Mouse (Mus musculus) CH12.LX (cell line): ENCODE results near the gene Prr15. TPM values are rescaled to one million over a fixed set of nuclear protein-coding genes. Genes with fewer than 3 reads are reported as not detected.

Experiments used
- DNase-seq: peaks from one replicate; pipeline ENCODE4 v3.0.0-alpha.2; 2013; ENCODE audit errors: extremely low read depth
- H3K27ac ChIP-seq: 2 replicates; pipeline ENCODE4 v1.5.1; 2012; ENCODE audit warnings: low read depth, mild to moderate bottlenecking, control low read depth, moderate library complexity; ENCODE audit not compliant: insufficient read depth
- H3K27me3 ChIP-seq: replicated peaks from 2 replicates; pipeline ENCODE3; 2012; ENCODE audit warnings: inconsistent platforms
- H3K36me3 ChIP-seq, 2 experiments: replicated peaks in 1 of 2; 2 replicates each; pipeline versions ENCODE3 to v1.6.1; 2012; ENCODE audit warnings: inconsistent platforms in 1 of 2, low read length in 1 of 2, mild to moderate bottlenecking in 1 of 2, mixed read lengths in 1 of 2, moderate library complexity in 1 of 2; ENCODE audit not compliant: control insufficient read depth in 1 of 2, insufficient read depth in 1 of 2
- H3K4me1 ChIP-seq, 2 experiments: 2 replicates each; pipeline ENCODE4 v1.6.1; 2012; ENCODE audit warnings: inconsistent platforms in 1 of 2, moderate library complexity in 1 of 2; ENCODE audit not compliant: insufficient read depth in 2 of 2, control insufficient read depth in 1 of 2
- H3K4me2 ChIP-seq: 2 replicates; pipeline ENCODE4 v1.6.1; 2012; ENCODE audit warnings: low read depth, mild to moderate bottlenecking, control low read depth; ENCODE audit not compliant: poor library complexity, insufficient read depth, severe bottlenecking
- H3K4me3 ChIP-seq, 3 experiments: fragments of 150-350 bp in 1 of 3; sonication (generic) in 1 of 3; replicated peaks in 1 of 3; 2 replicates each; pipeline versions ENCODE3 to v1.5.1; 2011 to 2012; ENCODE audit warnings: low read depth in 2 of 3, low read length in 2 of 3, mild to moderate bottlenecking in 2 of 3, moderate library complexity in 2 of 3, control low read depth in 1 of 3, improper control_type of control experiment in 1 of 3, inconsistent platforms in 1 of 3, mixed read lengths in 1 of 3; ENCODE audit not compliant: poor library complexity in 1 of 3
- H3K79me2 ChIP-seq: replicated peaks from 2 replicates; pipeline ENCODE4 v1.6.1; 2012; ENCODE audit warnings: mild to moderate bottlenecking, moderate library complexity; ENCODE audit not compliant: control insufficient read depth, poor library complexity, insufficient read depth, severe bottlenecking; ENCODE audit errors: extremely low read depth
- H3K9ac ChIP-seq: 2 replicates; pipeline ENCODE4 v1.6.1; 2012; ENCODE audit warnings: low read depth, mild to moderate bottlenecking, control low read depth, moderate library complexity; ENCODE audit not compliant: insufficient read depth
- H3K9me3 ChIP-seq: replicated peaks from 2 replicates; pipeline ENCODE3; 2012; ENCODE audit warnings: low read length, inconsistent platforms, mixed read lengths
- E2F4 ChIP-seq: IDR thresholded peaks from 2 replicates; pipeline ENCODE4 v1.6.1; 2011; ENCODE audit warnings: low read depth, low read length, improper control_type of control experiment; ENCODE audit not compliant: insufficient replicate concordance
- ELF1 ChIP-seq: IDR thresholded peaks from 2 replicates; pipeline ENCODE4 v1.6.1; 2014; ENCODE audit warnings: low read depth, mild to moderate bottlenecking, inconsistent platforms, low read length, improper control_type of control experiment
- EP300 ChIP-seq: IDR thresholded peaks from 2 replicates; pipeline ENCODE4 v1.6.1; 2011; ENCODE audit warnings: low read length, improper control_type of control experiment
- GABPA ChIP-seq: IDR thresholded peaks from 2 replicates; pipeline ENCODE4 v1.6.1; 2012; ENCODE audit warnings: low read depth, low read length, improper control_type of control experiment, inconsistent platforms; ENCODE audit not compliant: insufficient replicate concordance
- HCFC1 ChIP-seq: IDR thresholded peaks from 2 replicates; pipeline ENCODE4 v1.6.1; 2012; ENCODE audit warnings: low read depth, mild to moderate bottlenecking, inconsistent platforms, low read length, improper control_type of control experiment
- JUND ChIP-seq: conservative IDR thresholded peaks from 2 replicates; pipeline ENCODE4 v1.6.1; 2011; ENCODE audit warnings: low read depth, low read length, improper control_type of control experiment
- MAX ChIP-seq: IDR thresholded peaks from 2 replicates; pipeline ENCODE4 v1.6.1; 2011; ENCODE audit warnings: low read length, improper control_type of control experiment
- MAZ ChIP-seq: IDR thresholded peaks from 2 replicates; pipeline ENCODE4 v1.6.1; 2012; ENCODE audit warnings: low read depth, mild to moderate bottlenecking, inconsistent platforms, low read length, improper control_type of control experiment, moderate library complexity
- MEF2A ChIP-seq: IDR thresholded peaks from 2 replicates; pipeline ENCODE4 v1.6.1; 2014; ENCODE audit warnings: low read depth, mild to moderate bottlenecking, inconsistent platforms, low read length, improper control_type of control experiment, borderline replicate concordance
- MXI1 ChIP-seq: IDR thresholded peaks from 2 replicates; pipeline ENCODE4 v1.6.1; 2011; ENCODE audit warnings: mild to moderate bottlenecking, low read depth, low read length, improper control_type of control experiment
- NELFE ChIP-seq: IDR thresholded peaks from 2 replicates; pipeline ENCODE4 v1.6.1; 2011; ENCODE audit warnings: low read depth, low read length, improper control_type of control experiment
- NRF1 ChIP-seq: IDR thresholded peaks from 2 replicates; pipeline ENCODE4 v1.6.1; 2014; ENCODE audit warnings: low read depth, mild to moderate bottlenecking, inconsistent platforms, low read length, improper control_type of control experiment, moderate library complexity
- RAD21 ChIP-seq: IDR thresholded peaks from 2 replicates; pipeline ENCODE4 v1.6.1; 2011; ENCODE audit warnings: low read depth, mild to moderate bottlenecking, low read length, improper control_type of control experiment, moderate library complexity
- TCF12 ChIP-seq: IDR thresholded peaks from 2 replicates; pipeline ENCODE4 v1.6.1; 2014; ENCODE audit warnings: low read depth, mild to moderate bottlenecking, inconsistent platforms, low read length, improper control_type of control experiment
- UBTF ChIP-seq: IDR thresholded peaks from 2 replicates; pipeline ENCODE4 v1.6.1; 2012; ENCODE audit warnings: low read depth, mild to moderate bottlenecking, inconsistent platforms, low read length, improper control_type of control experiment, moderate library complexity
- USF2 ChIP-seq: conservative IDR thresholded peaks from 2 replicates; pipeline ENCODE4 v1.6.1; 2011; ENCODE audit warnings: low read depth, low read length, improper control_type of control experiment
- ZC3H11A ChIP-seq: IDR thresholded peaks from 2 replicates; pipeline ENCODE4 v1.6.1; 2012; ENCODE audit warnings: low read depth, mild to moderate bottlenecking, inconsistent platforms, low read length, improper control_type of control experiment
- ZKSCAN1 ChIP-seq: IDR thresholded peaks from 2 replicates; pipeline ENCODE4 v1.6.1; 2012; ENCODE audit warnings: low read depth, inconsistent platforms, low read length, improper control_type of control experiment, borderline replicate concordance
- ZNF384 ChIP-seq: IDR thresholded peaks from 2 replicates; pipeline ENCODE4 v1.6.1; 2012; ENCODE audit warnings: low read depth, low read length, improper control_type of control experiment, inconsistent platforms
- dilution Hi-C: fragments of 300-500 bp; cut with MboI; formaldehyde crosslinking; loops from 2 replicates; pipeline ENCODE4 v1.14.3; 2020; ENCODE audit warnings: low sequenced_read_pairs; ENCODE audit not compliant: extremely low pct_unique_long_range_greater_than_20kb, extremely low pct_ligation_motif_present
- in situ Hi-C: fragments of 300-500 bp; cut with MboI; formaldehyde crosslinking; loops from 3 replicates; pipeline ENCODE4 v1.14.3; 2019; ENCODE audit warnings: low sequenced_read_pairs, low pct_ligation_motif_present, low pct_unique_long_range_greater_than_20kb, mixed read lengths
- polyA plus RNA-seq: library from polyadenylated mRNA; unstranded; fragments of >175 nt; gene quantifications from 2 replicates; pipeline ENCODE4 v1.2.1, GENCODE M21; 2012; ENCODE audit warnings: low read depth; ENCODE audit not compliant: insufficient read length
- total RNA-seq, 2 experiments: library from RNA; depleted of rRNA; stranded (reverse); fragments of 300-350 nt in 1 of 2; fragments of >200 nt in 1 of 2; gene quantifications; 2 replicates each; pipeline ENCODE4 v1.2.3; 2012 to 2014

Gene Prr15
- total and polyA plus RNA-seq, 3 experiments: not detected

DNA sequence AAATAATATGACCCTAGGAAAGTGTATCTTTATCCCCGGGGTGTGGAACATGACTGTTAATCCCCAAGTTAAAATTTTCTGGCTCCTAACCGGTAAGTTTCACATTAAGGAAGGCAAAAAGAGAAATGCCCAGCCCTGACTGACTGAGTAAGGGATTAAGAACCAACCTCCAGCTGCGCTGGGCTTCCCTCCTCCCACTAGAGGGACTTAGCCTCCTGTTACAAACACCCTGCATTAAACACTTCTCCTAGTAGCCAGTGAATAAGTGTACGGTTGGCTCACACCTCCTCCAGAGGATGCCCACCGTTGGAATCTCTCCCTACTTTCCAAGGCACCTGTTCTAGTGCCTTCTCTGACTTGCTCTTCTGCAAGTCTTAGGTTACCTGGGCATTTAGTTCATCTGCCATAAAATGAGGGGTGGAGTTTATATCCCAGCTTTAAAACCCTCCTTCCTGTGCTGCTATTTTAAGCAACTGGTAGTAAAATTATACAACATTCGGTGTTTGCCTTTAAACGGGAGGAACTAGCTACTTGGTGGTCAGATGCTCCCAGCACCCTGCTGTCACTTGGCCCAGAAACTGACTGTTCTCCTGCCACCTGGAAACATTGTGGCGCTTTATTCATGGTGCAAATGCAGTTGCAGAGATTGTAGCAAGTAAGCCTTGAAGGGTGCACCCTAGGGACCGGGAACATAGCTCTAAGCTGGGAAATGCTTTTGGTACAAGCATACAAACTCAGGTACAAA is 8.2 kb downstream of the Prr15 start:
- Histone ChIP-seq H3K4me3 (no peak overlapping the region), H3K9ac (no peak overlapping the region), H3K27me3 (no peaks in the 10 kb centered on the region), H3K9me3 (no peaks in the 10 kb centered on the region), H3K79me2 (no peaks in the 10 kb centered on the region), H3K4me1 (peaks cover 11 to 43% of the 10 kb centered on the region in 2 experiments; a peak in 3 of 4 replicates), H3K36me3 (no peaks in the 10 kb centered on the region), H3K4me2 (no peak overlapping the region), H3K27ac (no peak overlapping the region)
- DNase-seq: no peak
- no peak for TF ChIP-seq JUND
- no peak for TF ChIP-seq E2F4
- no peak for TF ChIP-seq GABPA
- TF ChIP-seq UBTF: no peak
- no peak for TF ChIP-seq HCFC1
- TF ChIP-seq RAD21: no peak; the same call in none of the 2 replicates
- no peak for TF ChIP-seq USF2
- in situ Hi-C loops (no loop called here), dilution Hi-C loops (no loop called here)

GRCm38 (mm10) chr6:54337321-54337720 is 11.7 kb downstream of the Prr15 start:
- in situ Hi-C loops: no loop called here
- DNase-seq: no peak
- no peak overlapping the region for H3K4me2 ChIP-seq
- no peak overlapping the region for H3K9ac ChIP-seq
- H3K4me1 ChIP-seq: peaks cover 12 to 26% of the 10 kb centered on the region in 2 experiments; a peak in 3 of 4 replicates
- no peak overlapping the region for H3K27ac ChIP-seq
- dilution Hi-C loops: no loop called here
- H3K27me3 ChIP-seq: no peaks in the 10 kb centered on the region
- no peak overlapping the region for H3K4me3 ChIP-seq
- H3K79me2 ChIP-seq: no peaks in the 10 kb centered on the region
- H3K36me3 ChIP-seq: no peaks in the 10 kb centered on the region
- no peaks in the 10 kb centered on the region for H3K9me3 ChIP-seq
- TF ChIP-seq TCF12: no peak
- TF ChIP-seq NELFE: no peak
- TF ChIP-seq NRF1: no peak
- TF ChIP-seq JUND: no peak
- TF ChIP-seq MAX: no peak
- TF ChIP-seq MEF2A: no peak
- TF ChIP-seq ELF1: no peak
- no peak for TF ChIP-seq ZKSCAN1
- TF ChIP-seq MAZ: no peak
- no peak for TF ChIP-seq EP300
- no peak for TF ChIP-seq GABPA
- TF ChIP-seq ZC3H11A: no peak
- no peak for TF ChIP-seq MXI1
- TF ChIP-seq ZNF384: no peak
